Mouse (Mus musculus) cerebellum, postnatal 4 days (tissue): ENCODE data around the gene Ngdn.
"Not testable (repeated sequence)": the region's sequence is repeated elsewhere in the genome, so short reads cannot be mapped to it uniquely, and the experiment has no call there.

ENCODE experiments used
- DNase-seq, 2 experiments: peaks; one replicate each; pipeline ENCODE4 v3.0.0; 2022; ENCODE audit warnings: low spot score in 2 of 2, mixed read lengths in 1 of 2

Ngdn gene

DNA sequence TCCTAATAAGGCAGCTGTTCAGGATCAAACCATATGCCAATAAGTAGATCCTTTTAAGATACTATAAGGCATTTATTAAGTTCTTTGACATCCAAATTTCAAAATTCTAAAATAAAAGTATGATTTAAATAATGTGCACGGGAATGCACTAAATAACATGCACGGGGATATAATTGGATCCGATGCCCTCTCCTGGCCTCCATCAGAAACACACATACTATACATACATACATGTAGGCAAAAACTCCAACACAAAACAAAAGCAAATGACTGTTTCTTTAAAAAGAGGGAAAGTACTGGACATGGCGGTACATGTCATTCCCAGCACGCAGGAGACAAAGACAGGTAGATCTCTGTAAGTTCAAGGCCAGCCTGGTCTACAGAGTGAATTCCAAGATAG, 15.4 kb upstream of the Ngdn start:
- not testable (repeated sequence) for DNase-seq

DNA sequence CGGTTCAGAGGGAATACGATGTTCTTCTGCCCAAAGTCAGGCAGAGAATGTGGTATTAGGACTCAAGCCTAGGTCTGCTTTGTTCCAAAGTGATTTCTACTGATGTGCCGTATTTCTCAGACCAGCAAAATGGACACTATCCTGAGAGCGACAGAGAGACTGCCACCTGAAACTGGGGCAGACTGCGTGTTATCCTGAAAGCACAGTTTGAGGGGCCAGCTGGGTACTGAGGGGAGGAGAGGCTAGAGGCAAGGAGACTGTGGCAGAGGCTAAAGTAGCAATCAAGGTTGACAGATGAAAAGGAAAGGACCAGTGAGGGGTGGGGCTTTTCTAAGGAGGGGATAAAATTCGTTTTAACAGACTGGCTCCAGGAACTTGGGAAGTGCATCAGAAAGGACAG, 14.4 kb upstream of the Ngdn start:
- no peak for DNase-seq

DNA sequence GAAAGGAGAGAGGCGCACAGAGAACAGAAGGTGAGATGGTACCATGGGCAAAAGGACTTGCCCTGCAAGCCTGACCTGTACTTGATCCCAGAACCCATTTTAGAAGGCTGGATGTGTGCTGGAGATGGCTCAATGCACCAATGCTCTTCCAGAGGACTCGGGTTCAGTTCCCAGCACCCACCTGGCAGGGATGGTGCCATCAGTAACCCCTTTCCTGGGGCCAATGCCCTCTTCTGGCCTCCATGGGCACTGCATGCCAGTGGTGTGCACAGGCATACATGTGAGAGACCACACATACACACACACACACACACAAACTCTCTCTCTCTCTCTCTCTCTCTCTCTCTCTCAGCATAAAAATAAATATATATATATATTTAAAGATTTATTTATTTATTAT, 13.8 kb upstream of the Ngdn start:
- DNase-seq: no peak

DNA sequence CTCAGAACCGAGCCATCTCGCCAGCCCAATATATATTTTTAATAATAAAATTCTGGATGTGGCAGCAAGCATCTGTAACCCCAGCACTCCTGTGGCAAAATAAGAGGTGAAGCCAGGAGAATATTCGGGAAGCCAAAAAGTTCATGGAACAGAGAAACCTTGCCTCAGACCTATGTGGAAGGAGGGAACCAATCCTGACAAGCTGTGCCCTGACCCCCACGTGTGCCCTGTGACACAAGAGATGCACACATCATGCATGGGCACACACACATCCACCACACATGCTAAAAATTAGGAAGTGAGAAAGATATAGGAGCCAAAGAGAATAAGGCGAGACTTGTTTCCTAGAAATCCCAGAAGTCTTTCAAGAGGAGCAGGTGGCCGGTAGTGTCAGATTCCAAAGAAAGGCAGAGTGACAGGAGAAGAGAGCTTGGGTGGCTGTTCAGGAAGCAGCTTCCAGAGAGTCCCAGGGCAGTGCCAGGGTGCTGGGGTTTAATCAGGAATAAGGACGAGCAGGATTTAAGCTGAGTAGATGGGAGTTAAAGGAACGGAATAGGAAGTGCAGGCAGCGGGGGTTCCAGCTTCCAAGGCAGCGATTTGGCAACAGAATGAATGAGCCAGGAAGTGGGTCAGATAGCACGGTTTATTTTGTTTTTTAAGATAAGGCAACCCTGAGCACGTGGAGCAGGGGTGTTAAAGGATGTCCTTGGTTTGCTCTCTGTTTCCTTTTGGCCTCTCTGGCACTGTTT, 13.1 kb upstream of the Ngdn start:
- no peak for DNase-seq

DNA sequence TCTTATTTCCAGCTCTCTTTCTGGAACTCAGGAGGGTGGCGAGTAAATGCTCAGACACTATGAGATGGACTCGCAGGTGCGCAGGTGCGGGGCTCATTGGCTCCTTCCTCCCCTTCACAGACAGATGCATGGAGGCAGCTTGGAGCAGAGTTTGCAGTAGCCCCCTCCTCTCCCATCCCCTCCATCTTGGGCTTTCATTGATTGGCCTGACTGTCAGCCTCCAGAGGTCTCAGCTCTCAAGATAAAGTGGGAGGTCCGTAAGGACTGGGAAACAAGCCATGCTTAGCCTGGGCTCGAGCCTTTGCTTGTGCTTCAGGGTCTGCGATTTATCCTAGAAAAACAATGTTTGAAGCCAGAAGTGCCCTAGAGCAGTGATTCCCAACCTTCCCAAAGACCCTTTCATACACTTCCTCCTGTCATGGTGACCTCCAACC, 12.6 kb upstream of the Ngdn start:
- DNase-seq: no peak

DNA sequence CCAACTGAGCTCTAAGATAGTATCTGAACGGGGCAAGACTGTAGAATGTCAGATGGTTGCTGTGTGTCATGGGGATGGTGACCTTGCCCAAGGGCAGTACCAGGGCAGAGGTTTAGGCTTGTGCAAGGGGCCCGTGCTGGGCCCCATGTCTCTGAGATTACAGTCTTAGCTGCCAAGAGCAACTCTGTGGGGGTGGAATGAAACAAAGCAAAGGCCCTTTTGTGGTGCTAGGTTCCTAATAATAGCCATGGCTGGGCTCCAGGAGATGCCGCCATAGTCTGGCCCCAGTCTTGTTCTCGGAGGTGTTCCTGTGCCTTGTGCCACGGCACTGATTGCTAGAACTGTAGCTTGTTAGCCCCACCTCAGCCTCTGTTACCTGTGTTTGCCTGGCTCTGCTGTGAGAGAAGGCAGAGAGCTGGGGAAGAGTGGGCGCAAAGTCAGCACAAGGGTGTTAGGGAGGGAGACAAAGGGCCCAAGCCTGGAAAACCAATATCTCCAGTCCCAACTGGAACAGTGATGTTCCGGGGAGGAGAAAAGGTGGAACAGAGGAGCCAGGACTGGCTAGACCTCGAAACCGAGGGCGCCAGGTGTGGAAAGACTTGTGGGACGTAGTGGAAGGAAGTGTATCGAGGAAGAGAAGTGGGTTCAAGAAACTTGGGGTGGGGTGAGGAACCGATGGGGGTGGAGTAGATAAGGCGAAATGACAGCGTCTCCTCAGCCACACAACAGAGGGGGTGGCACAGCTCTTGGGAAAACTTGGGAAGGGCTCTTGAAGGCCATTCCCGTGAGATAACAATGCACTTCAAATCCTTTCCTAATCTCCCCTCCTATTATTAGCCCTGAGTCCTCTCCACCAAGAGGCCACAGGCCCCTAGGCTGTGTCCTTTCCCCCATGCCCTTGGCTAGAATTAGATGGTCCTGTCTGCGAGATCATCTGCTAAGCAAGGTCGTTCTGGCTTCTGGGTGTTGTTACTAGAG, 11.1 kb upstream of the Ngdn start:
- DNase-seq: no peak

DNA sequence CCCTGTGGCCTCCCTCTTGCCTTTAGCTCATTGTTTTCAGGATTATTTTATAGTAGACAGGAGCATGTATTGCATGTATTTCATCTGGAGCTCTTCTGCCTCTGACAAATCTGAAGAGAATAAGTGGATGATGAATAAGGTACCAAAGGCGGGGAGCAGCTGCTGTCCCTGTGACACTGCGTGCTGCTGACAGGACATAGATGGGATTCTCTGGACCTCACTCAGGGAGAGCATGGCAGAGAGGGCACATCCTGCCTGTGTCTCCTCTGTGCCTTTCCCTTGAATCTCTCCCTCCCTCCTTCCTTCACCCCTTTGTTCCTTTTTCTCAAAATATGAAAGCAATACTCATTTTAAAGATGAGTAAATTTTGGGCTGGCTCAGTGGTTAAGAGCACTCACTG, 9.7 kb upstream of the Ngdn start:
- DNase-seq: no peak

DNA sequence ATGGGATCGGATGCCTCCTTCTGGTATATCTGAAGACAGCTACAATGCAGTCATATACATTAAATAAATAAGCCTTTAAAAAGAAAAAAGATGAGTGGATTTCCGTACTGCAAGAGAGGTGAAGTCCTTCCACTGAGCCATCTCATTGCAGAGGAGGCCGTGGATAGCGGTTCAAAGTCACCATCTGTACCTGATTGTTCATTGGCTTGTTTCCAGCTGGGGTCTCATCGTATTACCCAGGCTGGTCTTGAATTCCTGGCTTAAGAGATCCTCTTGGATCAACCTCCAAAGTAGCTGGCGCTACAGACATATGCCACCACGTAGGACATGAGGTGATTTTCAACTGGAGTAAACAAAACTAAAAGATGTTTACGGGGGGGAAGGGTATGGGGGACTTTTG, 9.3 kb upstream of the Ngdn start:
- DNase-seq: no peak

DNA sequence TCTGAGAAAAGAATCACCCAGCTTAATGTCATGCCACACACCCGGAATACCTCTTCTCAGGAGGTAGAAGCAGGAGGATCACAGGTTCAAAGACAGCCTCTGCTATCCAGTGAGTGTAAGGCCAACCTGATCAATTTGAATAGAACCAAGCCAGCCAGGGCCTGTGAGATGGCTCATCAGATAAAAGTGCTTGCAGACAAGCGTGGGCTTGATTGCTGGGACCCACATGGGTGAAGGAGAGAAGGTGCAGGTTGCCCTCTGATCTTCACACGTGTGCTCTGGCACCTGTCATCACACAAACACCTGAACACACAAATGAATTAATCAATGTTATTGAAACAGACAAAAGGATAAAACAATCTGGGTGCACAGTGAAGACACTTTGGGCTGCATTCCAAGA, 8.7 kb upstream of the Ngdn start:
- no peak for DNase-seq

DNA sequence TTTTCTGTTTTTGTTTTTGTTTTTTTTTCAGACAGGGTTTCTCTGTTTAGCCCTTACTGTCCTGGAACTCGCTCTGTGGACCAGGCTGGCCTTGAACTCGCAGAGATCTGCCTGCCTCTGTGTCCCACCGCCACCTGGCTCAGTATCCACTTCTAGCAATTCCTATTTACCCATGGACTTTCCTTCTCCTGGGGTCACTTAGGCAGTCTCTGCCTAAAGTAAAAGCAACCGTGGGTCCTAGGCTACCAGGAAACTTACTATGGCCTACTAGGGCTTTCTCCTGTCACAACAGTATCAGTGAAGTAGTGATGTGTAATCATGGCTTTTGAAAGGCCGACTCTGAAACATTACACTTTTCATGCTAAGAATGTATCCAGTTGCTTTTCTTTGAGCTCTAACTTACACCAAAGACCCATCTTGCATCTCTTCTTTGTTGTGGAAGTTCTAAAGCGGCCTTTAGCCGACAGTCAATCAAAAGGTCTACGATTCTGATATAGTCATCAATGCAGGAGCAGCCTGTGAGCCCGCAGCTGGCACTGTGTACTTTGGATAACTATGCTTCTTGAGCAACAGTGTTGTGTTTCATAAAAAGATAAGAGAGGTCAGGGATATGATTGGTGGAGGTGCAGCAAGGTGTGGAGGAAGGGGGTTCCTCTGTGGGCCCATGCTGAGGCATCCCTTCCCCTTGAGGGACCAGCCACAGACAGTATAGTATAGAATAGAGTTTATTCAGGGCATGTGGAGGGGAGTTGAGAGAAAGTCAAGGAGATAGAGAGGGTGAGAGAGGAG, 7.9 kb upstream of the Ngdn start:
- no peak for DNase-seq

DNA sequence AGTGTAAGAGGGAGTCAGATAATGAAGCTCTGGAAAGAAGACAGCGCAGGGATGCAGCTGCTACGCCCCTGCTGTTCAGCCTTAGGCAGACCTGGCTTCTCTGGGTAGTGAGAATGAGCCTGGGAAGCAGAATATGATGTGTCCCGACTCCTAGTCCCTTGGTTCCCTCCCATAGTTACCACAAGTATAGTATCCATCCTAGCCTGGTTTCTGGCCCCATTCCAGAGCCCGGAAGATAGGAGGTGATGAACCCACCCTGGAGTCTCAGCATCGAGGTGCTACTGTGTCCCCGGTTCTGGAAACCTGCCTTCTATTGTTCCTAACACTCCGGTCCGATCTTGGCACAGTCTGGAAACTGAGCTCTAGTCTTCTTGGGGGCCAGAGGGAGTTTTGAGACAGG, 6.8 kb upstream of the Ngdn start:
- DNase-seq: no peak

DNA sequence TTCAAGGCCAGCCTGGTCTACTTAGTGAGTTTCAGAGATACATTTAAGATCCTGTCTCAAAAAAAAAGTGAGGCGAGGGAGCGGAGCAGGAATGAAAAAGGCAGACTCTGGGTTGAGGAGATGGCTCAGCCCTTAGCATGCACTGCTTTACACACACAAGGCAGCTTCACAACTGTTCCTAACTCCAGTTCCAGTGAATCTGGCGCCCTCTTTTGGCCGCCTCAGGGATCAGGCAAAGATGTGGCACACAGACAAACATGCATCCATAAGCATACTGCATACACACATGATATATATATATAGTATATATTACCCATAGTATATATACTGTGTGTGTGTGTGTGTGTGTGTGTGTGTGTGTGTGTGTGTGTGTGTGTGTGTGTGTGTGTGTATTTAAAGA, 4.1 kb upstream of the Ngdn start:
- DNase-seq: no peak

DNA sequence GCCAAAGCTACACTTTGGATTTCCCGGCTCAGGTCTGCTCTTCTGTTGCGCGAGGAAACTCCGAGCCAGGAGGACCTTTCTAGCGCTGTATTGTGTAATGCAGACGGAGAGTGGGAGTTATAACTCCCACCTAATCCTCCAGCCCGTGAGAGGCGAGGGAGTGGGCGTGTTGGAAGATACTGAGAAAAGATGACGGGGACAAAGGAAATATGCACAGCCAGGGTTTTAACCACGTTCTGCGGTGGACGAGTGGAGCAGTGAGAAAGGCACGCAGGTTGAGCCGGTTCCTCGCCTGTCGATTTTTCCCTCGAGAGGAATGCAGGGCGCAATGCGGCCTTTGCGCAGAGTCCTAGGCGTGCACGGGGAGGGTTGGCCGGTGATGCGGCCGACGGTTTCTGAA, 663 bp upstream of the Ngdn start:
- no peak for DNase-seq

DNA sequence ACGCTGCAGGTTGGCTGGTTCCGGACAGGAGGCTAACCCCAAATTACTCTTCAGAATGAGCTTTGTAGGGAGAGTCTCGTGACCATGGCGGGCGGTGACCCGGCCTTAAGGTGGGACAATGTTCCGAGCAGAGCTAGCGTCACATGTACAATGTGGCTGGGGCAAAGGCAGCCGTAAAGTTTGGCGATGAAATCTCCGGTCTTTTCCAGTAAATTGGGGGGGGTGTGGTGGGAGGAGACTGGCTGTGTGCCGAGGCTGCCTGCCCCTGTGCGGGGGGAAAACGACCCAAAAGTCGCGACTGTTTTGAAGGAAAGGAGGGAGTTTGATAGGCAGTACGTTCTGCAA, 485 bp downstream of the Ngdn start:
- no peak for DNase-seq

DNA sequence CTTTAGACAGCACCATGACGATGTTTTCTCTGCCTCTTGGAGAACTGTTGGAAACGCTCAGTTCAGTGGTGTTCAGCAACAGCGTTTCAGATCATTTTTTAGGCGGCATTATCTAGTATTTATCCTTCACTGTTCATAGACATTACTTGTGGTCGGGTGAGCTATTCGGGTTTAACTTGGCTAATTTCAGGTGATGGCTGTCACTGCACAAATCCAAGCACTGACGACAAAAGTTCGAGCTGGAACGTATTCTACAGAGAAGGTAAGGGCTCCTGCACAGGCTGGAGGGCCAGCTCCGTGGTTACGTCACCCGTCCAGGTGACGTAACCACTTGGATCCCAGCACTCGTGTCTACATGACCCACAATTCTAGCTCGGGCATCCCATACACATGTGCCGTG, 1.6 kb downstream of the Ngdn start:
- no peak for DNase-seq

DNA sequence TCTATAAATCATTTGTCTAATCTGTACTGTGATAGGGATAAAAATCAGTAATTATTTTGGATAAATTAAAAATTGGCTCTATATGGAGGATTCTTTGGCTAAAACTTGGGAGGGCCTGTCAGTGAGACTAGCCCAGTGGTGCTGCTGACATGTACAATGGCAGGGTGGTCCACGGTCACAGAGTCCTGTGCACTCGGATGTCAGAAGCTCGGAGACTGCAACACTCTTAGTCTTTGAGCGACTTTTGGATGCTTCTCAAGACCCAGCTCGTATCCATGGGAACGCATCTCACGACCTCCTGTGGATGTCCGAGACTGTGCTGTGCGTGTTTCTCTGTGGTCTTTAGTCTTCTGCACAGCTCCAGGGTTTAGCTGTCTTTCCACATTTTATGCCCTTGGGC, 5.1 kb downstream of the Ngdn start:
- DNase-seq: no peak

DNA sequence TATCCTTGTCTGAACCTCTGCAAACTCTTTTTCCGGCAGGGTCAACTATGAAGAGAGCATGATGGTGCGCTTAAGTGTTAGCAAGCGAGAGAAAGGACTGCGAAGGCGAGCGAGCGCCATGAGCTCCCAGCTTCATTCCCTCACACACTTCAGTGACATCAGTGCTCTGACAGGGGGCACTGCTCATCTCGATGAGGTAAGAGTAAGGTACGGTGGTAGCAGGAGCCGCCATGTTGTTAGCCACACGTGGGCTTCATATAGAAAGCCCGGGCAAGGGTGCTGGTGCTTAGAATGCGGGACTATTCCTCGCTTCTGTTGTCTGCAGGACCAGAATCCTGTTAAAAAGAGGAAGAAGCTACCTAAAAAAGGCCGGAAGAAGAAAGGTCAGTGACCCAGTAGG, 7.8 kb downstream of the Ngdn start:
- no peak for DNase-seq

DNA sequence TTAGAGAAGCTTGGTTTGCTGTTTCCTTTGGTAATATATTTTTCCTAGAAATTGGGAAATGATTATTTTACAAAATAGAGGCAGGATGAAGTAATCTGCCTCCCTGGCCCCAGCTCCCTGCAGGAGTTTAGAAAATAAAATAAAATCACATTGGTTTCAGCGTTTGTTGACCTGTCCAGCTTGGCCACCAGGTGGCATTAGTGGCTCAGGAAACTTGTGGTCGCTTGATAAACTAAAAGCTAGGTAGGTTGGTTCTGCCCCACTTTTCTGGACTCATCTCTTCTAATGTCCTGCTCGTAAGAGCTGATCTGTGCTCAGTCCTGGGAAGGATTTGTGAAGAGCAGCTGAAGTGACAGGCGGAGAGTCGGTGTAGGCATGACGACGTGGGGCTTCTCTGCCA, 9.0 kb downstream of the Ngdn start:
- DNase-seq: peak in 1 of 2 experiments; percentile 69

DNA sequence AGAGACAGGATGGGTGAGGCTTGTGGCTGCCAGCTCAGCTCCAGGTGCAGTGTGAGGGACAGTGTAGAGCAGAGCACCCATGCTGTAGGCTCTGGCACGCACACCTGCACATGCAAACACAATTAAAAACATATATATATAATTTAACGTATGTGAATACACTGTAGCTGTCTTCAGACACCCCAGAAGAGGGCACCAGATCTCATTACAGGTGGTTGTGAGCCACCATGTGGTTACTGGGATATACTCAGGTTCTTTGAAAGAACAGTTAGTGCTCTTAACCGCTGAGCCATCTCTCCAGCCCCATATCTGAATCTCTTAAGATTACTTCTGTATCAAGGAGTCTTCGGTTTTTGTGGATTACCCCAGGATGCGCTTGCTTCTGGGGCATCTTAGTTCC, 10.3 kb downstream of the Ngdn start:
- no peak for DNase-seq

DNA sequence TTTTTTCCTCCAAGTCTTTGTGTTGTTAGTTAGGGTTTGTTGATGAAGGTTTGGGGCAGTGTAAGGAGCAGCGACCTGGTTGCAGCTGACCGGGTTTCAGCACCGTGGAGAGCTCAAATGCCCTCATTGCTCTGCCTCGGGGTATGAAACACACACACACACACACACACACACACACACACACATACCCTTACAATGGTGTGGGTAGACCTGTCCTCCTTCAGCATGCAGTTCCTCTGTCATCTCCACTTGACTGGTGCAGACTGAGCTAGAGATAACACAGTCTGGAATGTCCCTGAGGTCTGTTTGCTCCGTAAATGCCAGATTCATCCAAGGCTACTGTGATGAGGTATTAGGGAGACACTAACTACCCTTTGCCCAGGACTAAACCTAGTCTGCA, 12.0 kb downstream of the Ngdn start:
- DNase-seq: no peak

DNA sequence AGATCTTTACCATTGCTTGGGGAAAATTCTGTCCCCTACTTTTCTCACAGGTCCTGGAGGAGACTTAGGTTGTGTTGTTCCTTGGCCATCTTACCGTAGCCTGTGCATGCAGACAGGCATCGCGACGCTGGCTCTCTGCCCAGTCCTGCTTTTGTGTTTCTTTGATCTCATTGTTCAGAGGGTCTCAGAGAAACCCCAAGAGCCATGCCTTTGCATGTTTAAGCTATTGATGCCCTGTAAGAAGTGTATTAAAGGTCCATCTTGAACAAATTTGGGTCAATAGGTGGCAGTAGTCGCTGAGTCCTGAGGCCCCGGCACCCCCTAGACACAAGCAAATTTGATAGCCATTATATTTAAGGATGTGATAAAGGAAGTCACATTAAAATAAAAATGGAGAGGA, 12.4 kb downstream of the Ngdn start:
- DNase-seq: peak in 1 of 2 experiments; percentile 32

DNA sequence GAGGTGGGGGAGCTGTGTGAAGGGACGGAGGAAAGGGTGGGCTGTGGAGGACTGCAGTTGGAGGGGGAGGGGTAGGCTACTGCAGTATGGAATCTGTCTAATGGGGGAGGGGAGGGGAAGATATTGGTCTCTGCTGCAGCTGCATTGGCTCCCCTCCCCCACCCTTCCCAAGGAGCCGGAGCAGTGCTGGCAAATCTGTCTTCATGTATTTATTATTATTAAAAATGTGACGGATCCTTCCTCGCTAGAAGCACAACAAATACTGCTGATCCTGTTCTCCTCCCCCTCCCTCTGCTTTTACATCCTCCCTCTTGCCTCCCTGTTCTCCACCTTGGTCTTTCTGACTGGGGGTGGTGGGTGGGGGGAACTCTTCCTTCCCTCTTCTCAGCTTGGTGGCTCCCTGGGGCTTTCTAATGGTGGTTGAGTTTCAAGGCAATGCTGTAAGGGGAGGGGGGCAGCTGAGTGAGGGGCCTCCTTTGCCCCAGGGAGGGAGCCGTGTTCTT, 13.1 kb downstream of the Ngdn start:
- peak in 1 of 2 experiments; percentile 32 for DNase-seq
